Mouse (Mus musculus): ENCODE measurements around the gene Tkfc. TPM values are rescaled to one million over a fixed set of nuclear protein-coding genes. Genes with fewer than 3 reads are reported as not detected.
A peak's percentile ranks its signal among the peaks of the same experiment; 100 is the strongest.

Gene Tkfc
- total RNA-seq, 2 experiments from 2014 or later, result 20.0 to 23.1 TPM

GRCm38 (mm10) chr19:10555624-10556510, 49.6 kb downstream of the Tkfc start, which contains the start of gene Tmem216:
Gene Tmem216, minus strand, starts transcription at chr19:10556238.
- intact Hi-C loops (cut with DNase I), result loop anchor here (1.0 to 2.0 kb wide), 2 partner anchors 21 to 49 kb away; partner anchors contain the start of genes Cyb561a3, Ddb1, Tkfc and Tmem138
- DNase-seq (ENCODE audit: low spot score in 2 of 2), result peak; percentile 84 to 86

- intact Hi-C loops (cut with DNase I), result no loop called here
- DNase-seq (ENCODE audit: low spot score in 2 of 2), result no peak
Measured at GRCm38 (mm10) chr19:10539454-10539853, 66.0 kb downstream of the Tkfc start.

Other genes starting within 250 kb of the Tkfc start
- 100 to 1,000 TPM; 331 to 365 TPM for gene Syt7, start 216.6 kb downstream of the Tkfc start, total RNA-seq (2021)
- 10 to 100 TPM; 16.3 to 21.2 TPM for gene Lrrc10b, start 148.2 kb downstream of the Tkfc start, total RNA-seq (2021)
- gene Ppp1r32, start 122.7 kb downstream of the Tkfc start, total RNA-seq (2021), result 1 to 10 TPM in 1 of 2 experiments, under 1 TPM in 1; 0.86 to 1.2 TPM
- gene Cpsf7, start 80.4 kb downstream of the Tkfc start, total RNA-seq (2021), result 10 to 100 TPM; 67.8 to 88.8 TPM
- gene Sdhaf2, start 79.5 kb downstream of the Tkfc start, total RNA-seq (2021), result 10 to 100 TPM; 53.6 to 60.8 TPM
- gene Tmem216, start 49.4 kb downstream of the Tkfc start, total RNA-seq (2021), result 10 to 100 TPM; 11.1 to 12.7 TPM
- gene Cyb561a3, start 28.5 kb downstream of the Tkfc start, total RNA-seq (2021), result 10 to 100 TPM; 11.8 to 13.9 TPM
- gene Tmem138, start 28.3 kb downstream of the Tkfc start, total RNA-seq (2021), result 10 to 100 TPM; 11.6 to 16.5 TPM
- 100 to 1,000 TPM; 193 to 209 TPM for gene Ddb1, start 327 bp downstream of the Tkfc start, total RNA-seq (2021)
- under 1 TPM; 0.35 to 0.66 TPM for gene Vwce, start 28.6 kb upstream of the Tkfc start, total RNA-seq (2021)
- not detected for gene Pga5, start 72.4 kb upstream of the Tkfc start, total RNA-seq (2021)
- 10 to 100 TPM; 23.0 to 23.2 TPM for gene Vps37c, start 83.1 kb upstream of the Tkfc start, total RNA-seq (2021)
- gene Cd5, start 133.3 kb upstream of the Tkfc start, total RNA-seq (2021), result not detected
- gene Cd6, start 224.4 kb upstream of the Tkfc start, total RNA-seq (2021), result 1 to 10 TPM; 2.9 to 3.1 TPM
- 1 to 10 TPM in 1 of 2 experiments, under 1 TPM in 1; 0.86 to 1.7 TPM for gene Slc15a3, start 234.1 kb upstream of the Tkfc start, total RNA-seq (2021)